Mouse (Mus musculus) forebrain, embryonic 10.5 days (tissue): ENCODE measurements around the gene Pcsk4. TPM values are rescaled to one million over a fixed set of nuclear protein-coding genes. Genes with fewer than 3 reads are reported as not detected.

Experiments
- DNase-seq: peaks from one replicate; pipeline ENCODE4 v3.0.0-alpha.2; 2017; ENCODE audit warnings: low spot score; ENCODE audit errors: extremely low spot score
- H3K27ac ChIP-seq: fragments of 300-500 bp; sonication (generic); 2 replicates; pipeline ENCODE4 v1.5.1; 2016; ENCODE audit warnings: mild to moderate bottlenecking
- H3K27me3 ChIP-seq: fragments of 300-500 bp; sonication (generic); 2 replicates; pipeline ENCODE4 v1.6.1; 2016; ENCODE audit warnings: mild to moderate bottlenecking; ENCODE audit not compliant: poor library complexity, severe bottlenecking
- H3K36me3 ChIP-seq: fragments of 300-500 bp; sonication (generic); replicated peaks from 2 replicates; pipeline ENCODE4 v1.6.1; 2016; ENCODE audit warnings: mild to moderate bottlenecking, moderate library complexity
- H3K4me1 ChIP-seq: fragments of 300-500 bp; sonication (generic); 2 replicates; pipeline ENCODE4 v1.6.1; 2016
- H3K4me3 ChIP-seq: fragments of 300-500 bp; sonication (generic); 2 replicates; pipeline ENCODE4 v1.5.1; 2016; ENCODE audit warnings: mild to moderate bottlenecking, moderate library complexity
- H3K9me3 ChIP-seq: fragments of 300-500 bp; sonication (generic); 2 replicates; pipeline ENCODE4 v1.6.1; 2016; ENCODE audit warnings: mild to moderate bottlenecking, moderate library complexity
- WGBS: fragments of 180-500 bp; shearing (Covaris S2); methylation state at CpG from one replicate; pipeline ENCODE4 v1.1.7; 2016; 5-methylcytosine and 5-hydroxymethylcytosine counted together
- polyA plus RNA-seq: library from polyadenylated mRNA; unstranded; fragments of >200 nt; fragmentation: Nextera tagmentation; extraction: Ambion mirVana; gene quantifications from 2 replicates; pipeline ENCODE4 v1.2.1, GENCODE M21; 2016

The Pcsk4 gene
- polyA plus RNA-seq, 1 experiment from 2014 or later = 6.7 TPM

DNA sequence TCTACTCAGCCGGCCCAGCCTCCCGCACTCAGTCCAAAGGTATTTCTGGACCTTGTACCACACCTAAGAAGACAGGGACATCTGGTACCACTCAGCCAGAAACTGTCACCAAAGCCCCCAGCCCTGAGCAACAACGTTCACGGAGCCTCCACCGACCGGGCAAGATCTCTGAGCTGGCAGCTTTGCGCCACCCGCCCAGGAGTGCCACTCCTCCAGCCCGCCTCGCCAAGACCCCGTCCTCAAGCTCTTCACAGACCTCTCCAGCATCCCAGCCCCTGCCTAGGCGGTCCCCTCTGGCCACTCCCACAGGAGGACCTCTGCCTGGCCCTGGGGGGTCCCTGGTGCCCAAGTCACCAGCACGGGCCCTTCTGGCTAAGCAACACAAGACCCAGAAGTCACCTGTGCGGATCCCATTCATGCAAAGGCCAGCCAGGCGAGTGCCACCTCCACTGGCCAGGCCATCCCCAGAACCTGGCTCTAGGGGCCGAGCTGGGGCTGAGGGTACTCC lies 14.8 kb downstream of the Pcsk4 start:
- DNase-seq = no peak
- no peak overlapping the region for H3K27ac ChIP-seq
- H3K4me3 ChIP-seq = peak overlapping the region; percentile 9; the same call in 1 of the 2 replicates
- H3K4me1 ChIP-seq = peaks cover 67% of the 10 kb centered on the region
- peaks cover 80% of the 10 kb centered on the region for H3K27me3 ChIP-seq
- H3K9me3 ChIP-seq = no peaks in the 10 kb centered on the region
- WGBS = 68% methylated on average over 16 of the region's 16 CpGs
- peaks cover 90% of the 10 kb centered on the region for H3K36me3 ChIP-seq

DNA sequence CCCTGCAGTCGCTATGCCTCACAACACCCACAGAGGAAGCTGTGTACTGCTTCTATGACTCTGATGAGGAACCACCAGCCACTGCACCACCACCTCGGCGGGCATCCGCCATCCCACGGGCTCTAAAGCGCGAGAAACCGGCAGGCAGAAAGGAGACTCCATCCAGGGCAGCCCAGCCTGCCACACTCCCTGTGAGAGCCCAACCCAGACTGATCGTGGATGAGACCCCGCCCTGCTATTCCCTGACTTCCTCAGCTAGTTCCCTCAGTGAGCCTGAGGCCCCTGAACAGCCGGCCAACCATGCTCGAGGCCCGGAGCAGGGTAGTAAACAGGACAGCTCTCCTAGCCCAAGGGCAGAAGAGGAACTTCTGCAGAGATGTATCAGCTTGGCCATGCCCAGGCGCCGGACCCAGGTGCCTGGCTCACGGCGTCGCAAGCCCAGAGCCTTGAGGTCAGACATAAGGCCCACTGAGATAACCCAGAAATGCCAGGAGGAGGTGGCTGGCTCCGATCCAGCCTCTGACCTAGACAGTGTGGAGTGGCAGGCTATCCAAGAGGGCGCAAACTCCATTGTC lies 15.6 kb downstream of the Pcsk4 start:
- no peak for DNase-seq
- WGBS = 66% methylated on average over 20 of the region's 20 CpGs
- Histone ChIP-seq H3K9me3 (no peaks in the 10 kb centered on the region), H3K27me3 (peaks cover 80% of the 10 kb centered on the region), H3K4me3 (0 out of 2 replicates have a peak overlapping the region, but pooled peaks have one; percentile 1), H3K4me1 (peaks cover 59% of the 10 kb centered on the region), H3K27ac (no peak overlapping the region), H3K36me3 (peaks cover 92% of the 10 kb centered on the region)

DNA sequence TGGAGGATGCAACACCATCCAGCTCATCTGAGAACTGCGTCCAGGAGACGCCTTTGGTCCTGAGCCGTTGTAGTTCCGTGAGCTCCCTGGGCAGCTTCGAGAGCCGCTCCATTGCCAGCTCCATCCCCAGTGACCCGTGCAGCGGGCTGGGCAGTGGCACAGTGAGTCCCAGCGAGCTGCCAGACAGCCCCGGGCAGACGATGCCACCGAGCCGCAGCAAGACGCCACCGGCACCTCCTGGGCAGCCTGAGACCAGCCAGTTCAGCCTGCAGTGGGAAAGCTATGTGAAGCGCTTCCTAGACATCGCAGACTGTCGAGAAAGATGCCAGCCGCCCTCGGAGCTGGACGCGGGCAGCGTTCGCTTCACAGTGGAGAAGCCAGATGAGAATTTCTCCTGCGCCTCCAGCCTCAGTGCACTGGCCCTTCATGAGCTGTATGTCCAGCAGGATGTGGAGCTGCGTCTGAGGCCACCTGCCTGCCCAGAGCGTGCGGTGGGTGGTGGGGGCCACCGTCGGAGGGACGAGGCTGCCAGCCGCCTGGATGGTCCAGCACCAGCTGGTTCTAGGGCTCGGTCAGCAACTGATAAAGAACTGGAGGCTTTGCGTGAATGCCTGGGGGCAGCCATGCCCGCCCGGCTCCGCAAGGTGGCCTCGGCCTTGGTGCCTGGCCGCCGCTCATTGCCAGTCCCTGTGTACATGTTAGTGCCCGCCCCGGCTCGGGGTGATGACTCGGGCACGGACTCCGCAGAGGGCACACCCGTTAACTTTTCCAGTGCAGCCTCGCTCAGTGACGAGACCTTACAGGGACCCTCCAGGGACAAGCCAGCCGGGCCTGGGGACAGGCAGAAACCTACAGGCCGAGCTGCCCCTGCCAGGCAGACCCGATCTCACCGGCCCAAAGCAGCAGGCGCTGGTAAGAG lies 16.5 kb downstream of the Pcsk4 start:
- Histone ChIP-seq H3K27me3 (peaks cover 80% of the 10 kb centered on the region), H3K4me3 (peak overlapping the region; percentile 5; the same call in 1 of the 2 replicates)

DNA sequence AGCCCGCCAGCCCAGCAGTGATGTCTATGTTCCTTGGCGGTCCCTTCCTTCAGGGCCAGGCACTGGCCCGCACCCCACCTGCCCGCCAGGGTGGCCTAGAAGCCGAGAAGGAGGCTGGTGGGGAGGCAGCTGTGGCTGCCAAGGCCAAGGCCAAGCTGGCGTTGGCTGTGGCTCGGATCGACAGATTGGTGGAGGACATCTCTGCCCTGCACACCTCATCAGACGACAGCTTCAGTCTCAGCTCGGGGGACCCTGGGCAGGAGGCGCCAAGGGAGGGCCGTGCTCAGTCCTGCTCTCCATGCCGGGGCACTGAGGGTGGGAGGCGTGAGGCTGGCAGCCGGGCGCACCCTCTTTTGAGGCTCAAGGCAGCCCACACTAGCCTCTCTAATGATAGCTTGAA lies 17.7 kb downstream of the Pcsk4 start:
- DNase-seq = no peak
- Histone ChIP-seq H3K4me3 (no peak overlapping the region), H3K9me3 (no peaks in the 10 kb centered on the region; the same call in 1 of the 2 replicates), H3K4me1 (peaks cover 42% of the 10 kb centered on the region), H3K27ac (no peak overlapping the region), H3K36me3 (peaks cover 92% of the 10 kb centered on the region), H3K27me3 (peaks cover 78% of the 10 kb centered on the region)
- WGBS = 92% methylated on average over 16 of the region's 16 CpGs

More for the DNA sequence above, 16.5 kb downstream of the Pcsk4 start:
- H3K4me1 ChIP-seq = peaks cover 53% of the 10 kb centered on the region
- no peak for DNase-seq
- H3K9me3 ChIP-seq = no peaks in the 10 kb centered on the region; the same call in 1 of the 2 replicates
- peaks cover 92% of the 10 kb centered on the region for H3K36me3 ChIP-seq
- 74% methylated on average over 54 of the region's 54 CpGs for WGBS
- H3K27ac ChIP-seq = no peak overlapping the region

DNA sequence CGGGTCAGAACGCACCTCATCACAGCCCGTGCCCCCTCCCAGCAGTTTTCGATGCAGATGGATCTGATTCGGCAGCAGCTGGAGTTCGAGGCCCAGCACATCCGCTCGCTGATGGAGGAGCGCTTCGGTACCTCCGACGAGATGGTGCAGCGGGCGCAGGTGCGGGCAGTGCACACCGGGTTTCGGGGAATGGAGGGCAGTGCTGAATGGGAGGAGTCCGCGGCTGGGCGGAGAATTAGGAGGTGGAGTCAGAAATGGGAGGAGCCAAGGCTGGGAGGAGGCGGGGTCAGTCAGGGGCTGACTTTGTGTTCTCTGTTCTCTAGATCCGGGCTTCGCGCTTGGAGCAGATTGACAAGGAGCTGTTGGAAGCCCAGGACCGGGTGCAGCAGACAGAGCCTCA lies 24.4 kb downstream of the Pcsk4 start:
- Histone ChIP-seq H3K36me3 (peaks cover 77% of the 10 kb centered on the region), H3K27ac (0 out of 2 replicates have a peak overlapping the region, but pooled peaks have one; percentile 31), H3K27me3 (peaks cover 77% of the 10 kb centered on the region), H3K9me3 (no peaks in the 10 kb centered on the region; the same call in 1 of the 2 replicates), H3K4me3 (peak overlapping the region; percentile 29), H3K4me1 (peaks cover 40% of the 10 kb centered on the region)
- 20% methylated on average over 25 of the region's 25 CpGs for WGBS
- no peak for DNase-seq

DNA sequence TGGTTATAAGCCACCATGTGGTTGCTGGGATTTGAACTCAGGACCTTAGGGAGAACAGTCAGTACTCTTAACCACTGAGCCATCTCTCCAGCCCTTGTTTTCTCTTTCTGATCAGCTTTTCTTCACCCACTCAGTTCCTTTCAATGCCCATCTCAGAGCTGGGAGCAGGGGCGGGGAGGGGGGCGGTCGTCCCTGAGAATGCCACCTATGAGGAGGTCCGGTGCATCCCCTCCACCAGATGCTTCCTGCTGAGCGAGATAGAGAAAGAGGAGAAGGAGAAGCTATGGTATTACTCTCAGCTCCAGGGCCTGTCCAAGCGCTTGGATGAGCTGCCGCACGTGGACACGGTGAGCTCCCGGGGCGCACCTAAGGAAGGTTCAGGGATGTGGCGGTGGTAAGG lies 24.8 kb downstream of the Pcsk4 start:
- H3K36me3 ChIP-seq = peaks cover 76% of the 10 kb centered on the region
- 25% methylated on average over 12 of the region's 12 CpGs for WGBS

DNA sequence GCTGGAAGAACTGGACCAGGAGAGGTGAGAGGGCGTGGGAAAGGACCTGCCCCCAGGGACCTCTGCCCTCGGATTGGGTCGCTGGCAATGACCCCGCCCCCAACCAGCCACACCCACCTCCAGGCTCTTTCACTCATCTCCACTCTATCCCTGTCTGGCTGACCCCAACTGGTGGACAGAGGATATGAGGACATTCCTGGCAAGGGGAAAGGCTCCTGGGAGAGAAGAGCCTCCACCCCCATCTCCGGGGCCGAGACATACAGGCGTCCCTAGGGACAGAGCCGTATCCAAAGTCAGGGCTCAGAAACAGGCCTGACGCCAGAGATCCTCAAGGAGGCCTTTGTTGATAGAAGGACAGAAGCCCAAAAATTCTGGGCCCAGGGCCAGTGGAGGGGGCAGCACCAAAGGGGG lies 26.8 kb downstream of the Pcsk4 start:
- Histone ChIP-seq H3K4me1 (peaks cover 64% of the 10 kb centered on the region), H3K27me3 (peaks cover 93% of the 10 kb centered on the region), H3K4me3 (peak overlapping the region; percentile 57), H3K36me3 (peaks cover 56% of the 10 kb centered on the region), H3K9me3 (no peaks in the 10 kb centered on the region), H3K27ac (peak overlapping the region; percentile 89)
- no peak for DNase-seq
- WGBS = 15% methylated on average over 9 of the region's 9 CpGs

More for the DNA sequence above, 24.8 kb downstream of the Pcsk4 start:
- Histone ChIP-seq H3K4me3 (peak overlapping the region; percentile 29), H3K27me3 (peaks cover 81% of the 10 kb centered on the region), H3K9me3 (no peaks in the 10 kb centered on the region; the same call in 1 of the 2 replicates), H3K4me1 (peaks cover 44% of the 10 kb centered on the region), H3K27ac (0 out of 2 replicates have a peak overlapping the region, but pooled peaks have one; percentile 31)
- no peak for DNase-seq

DNA sequence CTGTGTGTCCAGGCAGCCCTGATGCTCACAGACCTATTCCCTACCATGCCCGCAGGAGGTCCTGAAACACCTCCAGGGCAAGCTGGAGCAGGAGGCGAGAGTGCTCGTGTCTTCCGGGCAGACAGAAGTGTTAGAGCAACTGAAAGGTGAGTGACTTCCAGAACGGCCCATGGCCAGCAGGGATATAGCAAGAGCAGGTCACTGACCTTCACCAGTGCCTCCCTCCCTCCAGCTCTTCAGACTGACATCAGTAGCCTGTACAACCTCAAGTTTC lies 27.3 kb downstream of the Pcsk4 start:
- Histone ChIP-seq H3K9me3 (no peaks in the 10 kb centered on the region), H3K27me3 (peaks cover 93% of the 10 kb centered on the region)
- WGBS = 60% methylated on average over 5 of the region's 5 CpGs

DNA sequence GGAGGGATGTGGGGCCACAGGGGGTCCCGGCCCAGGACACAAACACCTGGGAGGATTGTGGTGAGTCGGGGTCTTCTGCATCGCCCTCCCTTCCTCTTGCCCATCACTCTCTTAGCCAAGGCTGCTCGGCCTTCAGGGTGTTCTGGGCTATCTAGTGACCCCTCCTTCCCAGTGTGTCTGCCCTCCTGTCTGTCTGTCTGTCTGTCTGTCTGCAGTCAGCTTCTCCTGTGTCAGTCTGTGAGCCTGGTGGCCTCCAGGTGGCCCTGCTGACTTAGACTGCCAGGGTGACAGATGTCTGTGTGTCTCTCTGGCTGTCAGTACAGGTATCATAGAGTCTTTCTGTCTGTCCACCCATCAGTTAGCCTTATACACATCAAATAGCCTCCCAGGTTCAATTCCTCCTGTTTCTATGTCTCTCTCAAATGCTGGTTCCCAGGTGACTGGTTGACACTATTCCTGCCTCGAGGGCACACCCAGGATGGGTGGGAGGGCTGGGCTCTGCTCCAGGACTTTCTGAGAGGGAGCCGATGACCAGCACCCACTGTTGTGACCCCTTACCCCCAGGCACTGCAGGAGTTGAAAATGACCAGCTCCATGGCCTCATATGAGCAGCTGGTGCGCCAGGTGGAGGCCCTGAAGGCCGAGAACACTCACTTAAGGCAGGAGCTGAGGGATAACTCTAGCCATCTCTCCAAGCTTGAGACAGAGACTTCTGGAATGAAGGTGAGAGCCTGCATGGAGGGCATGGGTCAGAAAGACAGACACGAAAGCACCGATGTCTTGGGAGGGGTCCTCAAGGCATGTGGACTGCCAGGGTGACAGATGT lies 27.8 kb downstream of the Pcsk4 start:
- Histone ChIP-seq H3K36me3 (peaks cover 46% of the 10 kb centered on the region), H3K4me1 (peaks cover 74% of the 10 kb centered on the region), H3K27ac (peak overlapping the region; percentile 89), H3K4me3 (peak overlapping the region; percentile 57), H3K27me3 (peaks cover 97% of the 10 kb centered on the region), H3K9me3 (no peaks in the 10 kb centered on the region)
- WGBS = 74% methylated on average over 10 of the region's 10 CpGs
- no peak for DNase-seq

More for the DNA sequence above, 27.3 kb downstream of the Pcsk4 start:
- Histone ChIP-seq H3K27ac (peak overlapping the region; percentile 89), H3K4me3 (peak overlapping the region; percentile 57), H3K4me1 (peaks cover 69% of the 10 kb centered on the region), H3K36me3 (peaks cover 51% of the 10 kb centered on the region)
- no peak for DNase-seq

DNA sequence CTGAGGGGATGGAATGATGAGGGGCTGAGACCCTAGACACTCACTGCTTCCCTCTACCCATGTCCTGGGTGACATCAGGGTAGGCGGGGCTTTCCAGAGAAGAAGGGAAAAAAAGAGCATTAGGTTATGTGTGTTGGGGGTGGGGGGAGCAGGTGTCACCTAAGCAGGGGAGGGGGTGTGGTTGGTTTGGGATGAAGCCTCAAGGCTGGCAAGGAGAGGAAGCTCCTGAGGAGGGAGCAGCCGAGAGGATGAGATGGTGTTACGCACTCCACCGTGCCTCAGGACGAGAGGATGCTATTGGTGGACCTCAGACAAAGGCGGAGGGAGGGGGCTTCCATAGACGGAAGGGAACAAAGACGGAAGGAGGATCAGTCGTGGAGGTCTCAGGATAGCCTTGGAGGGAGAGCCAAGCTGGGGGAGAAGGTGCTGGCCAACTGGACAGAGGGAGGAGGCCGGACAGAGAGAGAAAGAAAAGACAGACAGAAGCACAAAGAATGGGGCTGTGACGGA lies 28.6 kb downstream of the Pcsk4 start:
- 8% methylated on average over 11 of the region's 11 CpGs for WGBS
- no peak for DNase-seq
- peak overlapping the region; percentile 57 for H3K4me3 ChIP-seq
- H3K9me3 ChIP-seq = no peaks in the 10 kb centered on the region
- peaks cover 38% of the 10 kb centered on the region for H3K36me3 ChIP-seq
- H3K4me1 ChIP-seq = peaks cover 82% of the 10 kb centered on the region
- peaks cover 92% of the 10 kb centered on the region for H3K27me3 ChIP-seq
- H3K27ac ChIP-seq = peak overlapping the region; percentile 89

DNA sequence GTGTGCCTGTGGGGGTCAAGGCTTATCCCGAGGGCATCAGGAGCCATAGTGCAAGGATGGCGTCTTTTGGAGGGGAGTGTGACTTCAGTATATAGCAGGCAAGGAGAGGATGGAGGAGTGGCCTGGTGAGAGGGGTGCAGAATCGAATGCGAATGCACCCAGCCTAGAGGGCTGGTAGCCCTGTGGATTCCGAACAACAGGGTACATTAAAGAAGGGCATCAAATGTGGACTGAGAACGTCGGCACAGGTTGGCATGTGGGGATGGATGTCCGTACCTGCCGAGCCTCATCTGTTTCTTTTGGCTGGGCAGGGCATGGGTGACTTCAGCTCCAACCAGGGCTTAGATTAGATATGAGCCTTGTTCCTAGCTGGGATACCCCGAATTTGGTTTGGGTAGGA lies 29.5 kb downstream of the Pcsk4 start:
- Histone ChIP-seq H3K9me3 (no peaks in the 10 kb centered on the region), H3K27me3 (peaks cover 83% of the 10 kb centered on the region), H3K4me3 (peak overlapping the region; percentile 57), H3K4me1 (peaks cover 86% of the 10 kb centered on the region), H3K36me3 (peaks cover 33% of the 10 kb centered on the region), H3K27ac (peak overlapping the region; percentile 89)
- 47% methylated on average over 10 of the region's 10 CpGs for WGBS
- no peak for DNase-seq

DNA sequence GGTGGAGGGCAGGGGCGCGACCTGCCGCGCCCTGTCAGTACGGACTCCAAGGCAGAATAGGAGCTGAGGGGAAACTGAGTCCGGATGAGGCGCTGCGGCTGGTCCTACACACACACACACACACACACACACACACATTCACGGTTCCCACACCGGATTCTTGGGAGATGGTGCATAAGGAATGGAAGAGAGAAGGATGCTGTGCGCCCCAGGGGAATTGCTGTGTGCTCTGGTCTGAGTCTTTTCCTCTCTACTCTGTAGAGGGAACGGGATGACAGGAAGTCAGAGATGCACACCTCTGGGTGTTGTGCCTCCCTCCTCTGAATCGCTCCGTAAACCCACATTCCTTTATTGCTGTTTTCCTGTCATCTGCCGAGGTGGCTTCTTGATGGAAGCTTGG lies 30.0 kb downstream of the Pcsk4 start:
- peak overlapping the region; percentile 57 for H3K4me3 ChIP-seq
- H3K27ac ChIP-seq = peak overlapping the region; percentile 89
- no peak for DNase-seq
- H3K27me3 ChIP-seq = peaks cover 78% of the 10 kb centered on the region
- peaks cover 87% of the 10 kb centered on the region for H3K4me1 ChIP-seq
- no peaks in the 10 kb centered on the region for H3K9me3 ChIP-seq
- H3K36me3 ChIP-seq = peaks cover 33% of the 10 kb centered on the region
- 7% methylated on average over 15 of the region's 15 CpGs for WGBS
